Mouse (Mus musculus): ENCODE data around the gene Slc38a9.

Gene Slc38a9

GRCm38 (mm10) chr13:112745936-112746694 lies 85.6 kb downstream of the Slc38a9 start:
- no peak for DNase-seq (ENCODE audit: low spot score)

GRCm38 (mm10) chr13:112746695-112747055 lies 86.1 kb downstream of the Slc38a9 start:
- DNase-seq (ENCODE audit: low spot score), result no peak

- DNase-seq (ENCODE audit: low spot score), result no peak
These were observed 87.4 kb downstream of the Slc38a9 start for GRCm38 (mm10) chr13:112747808-112748430.

GRCm38 (mm10) chr13:112748808-112749510 lies 88.4 kb downstream of the Slc38a9 start:
- no peak for DNase-seq (ENCODE audit: low spot score)

- no peak for DNase-seq (ENCODE audit: low spot score)
These were observed 89.3 kb downstream of the Slc38a9 start for GRCm38 (mm10) chr13:112749881-112750280.

- DNase-seq (ENCODE audit: low spot score), result peak; percentile 53
These were observed 91.1 kb downstream of the Slc38a9 start for GRCm38 (mm10) chr13:112751454-112752308.

- DNase-seq (ENCODE audit: low spot score), result no peak
These were observed 91.9 kb downstream of the Slc38a9 start for GRCm38 (mm10) chr13:112752309-112752975.

GRCm38 (mm10) chr13:112753522-112753921 lies 93.0 kb downstream of the Slc38a9 start:
- no peak for DNase-seq (ENCODE audit: low spot score)

GRCm38 (mm10) chr13:112754871-112755270 lies 94.3 kb downstream of the Slc38a9 start:
- DNase-seq (ENCODE audit: low spot score), result no peak

GRCm38 (mm10) chr13:112755507-112756010 lies 95.0 kb downstream of the Slc38a9 start:
- DNase-seq (ENCODE audit: low spot score), result no peak

- DNase-seq (ENCODE audit: low spot score), result no peak
These were observed 96.8 kb downstream of the Slc38a9 start for GRCm38 (mm10) chr13:112757395-112757794.

GRCm38 (mm10) chr13:112758546-112759090 lies 98.1 kb downstream of the Slc38a9 start:
- DNase-seq (ENCODE audit: low spot score), result no peak

- DNase-seq (ENCODE audit: low spot score), result no peak
These were observed 98.8 kb downstream of the Slc38a9 start for GRCm38 (mm10) chr13:112759364-112759763.

GRCm38 (mm10) chr13:112759777-112760537 lies 99.4 kb downstream of the Slc38a9 start:
- DNase-seq (ENCODE audit: low spot score), result no peak

- no peak for DNase-seq (ENCODE audit: low spot score)
These were observed 100.0 kb downstream of the Slc38a9 start for GRCm38 (mm10) chr13:112760538-112760881.

GRCm38 (mm10) chr13:112761787-112762186 lies 101.2 kb downstream of the Slc38a9 start:
- no peak for DNase-seq (ENCODE audit: low spot score)

GRCm38 (mm10) chr13:112762548-112762947 lies 102.0 kb downstream of the Slc38a9 start:
- DNase-seq (ENCODE audit: low spot score), result no peak

GRCm38 (mm10) chr13:112763531-112764091 lies 103.1 kb downstream of the Slc38a9 start:
- no peak for DNase-seq (ENCODE audit: low spot score)

GRCm38 (mm10) chr13:112764556-112764955 lies 104.0 kb downstream of the Slc38a9 start:
- DNase-seq (ENCODE audit: low spot score), result no peak

GRCm38 (mm10) chr13:112765654-112766053 lies 105.1 kb downstream of the Slc38a9 start:
- no peak for DNase-seq (ENCODE audit: low spot score)

Data from layer of hippocampus, adult 11-12 months (tissue).